Mouse (Mus musculus) urinary bladder, adult 2 months (tissue): ENCODE measurements around the gene Cdon. TPM values are rescaled to one million over a fixed set of nuclear protein-coding genes. Genes with fewer than 3 reads are reported as not detected.

Experiments
- DNase-seq: peaks from one replicate; pipeline ENCODE4 v3.0.0; 2022; ENCODE audit warnings: low spot score
- polyA plus RNA-seq: library from polyadenylated mRNA; depleted of rRNA; stranded (reverse); fragments of >200 nt; gene quantifications from 2 replicates; pipeline ENCODE4 v1.2.3, GENCODE M21; 2012

Cdon gene
- polyA plus RNA-seq, 1 experiment = 14.9 TPM

DNA sequence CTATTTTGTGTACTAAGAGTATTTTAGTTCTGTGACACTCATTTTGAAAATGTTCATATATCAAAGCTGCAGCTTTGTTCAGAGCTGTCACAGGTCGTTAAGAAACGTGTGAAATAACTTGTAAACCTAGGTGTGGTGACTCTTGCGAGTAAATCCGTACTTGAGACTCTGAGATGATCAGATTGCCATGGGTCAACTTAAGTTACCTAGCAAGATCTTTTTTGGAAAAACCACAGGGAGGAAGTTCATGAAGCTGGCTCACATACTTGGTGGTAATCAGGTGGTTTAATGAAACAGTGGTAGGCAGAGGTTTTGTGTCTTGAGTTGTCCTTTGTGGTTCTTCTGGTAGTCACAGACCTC, 72.8 kb downstream of the Cdon start:
- no peak for DNase-seq

DNA sequence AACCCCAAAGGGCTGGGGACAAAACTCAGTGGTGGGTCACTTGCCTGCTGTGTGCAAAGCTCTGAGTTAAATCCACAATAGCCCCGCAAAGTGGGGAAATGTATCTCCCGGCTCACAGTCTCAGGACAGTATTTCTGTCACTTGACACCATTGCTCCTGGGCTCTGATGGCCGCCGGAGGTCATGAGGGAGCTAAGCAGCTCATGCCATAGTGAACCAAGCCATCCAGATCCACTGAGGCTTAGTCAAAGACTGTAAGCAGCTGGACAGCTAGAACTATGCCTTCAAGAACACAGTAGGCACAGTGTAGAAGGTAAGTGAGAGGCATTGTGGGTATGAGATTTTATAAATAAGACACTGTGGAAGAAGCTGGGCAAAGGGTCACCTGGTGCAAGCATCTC, 74.0 kb downstream of the Cdon start:
- no peak for DNase-seq

DNA sequence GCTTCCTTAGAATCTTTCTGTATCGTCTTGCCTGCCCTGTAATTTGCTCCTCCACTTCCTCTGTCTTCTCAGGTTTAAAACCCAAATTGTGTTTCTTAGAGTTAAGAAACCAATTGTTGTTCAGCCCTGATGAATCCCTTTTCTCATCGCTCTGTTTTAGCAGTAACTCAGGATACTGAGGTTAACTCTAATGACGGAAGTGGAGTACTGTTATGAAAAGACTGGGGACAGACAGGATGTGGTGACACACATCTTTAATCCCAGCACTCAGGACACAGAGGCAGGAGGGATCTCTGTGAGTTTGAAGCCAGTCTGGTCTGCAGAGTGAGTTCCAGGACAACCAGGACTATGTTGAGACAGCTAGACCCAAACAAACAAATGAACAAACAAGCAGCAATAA, 74.5 kb downstream of the Cdon start:
- DNase-seq = no peak

- DNase-seq = no peak
Measured at GRCm38 (mm10) chr9:35499946-35500345, 79.0 kb downstream of the Cdon start.

GRCm38 (mm10) chr9:35502361-35503000, 81.6 kb downstream of the Cdon start:
- DNase-seq = no peak

- no peak for DNase-seq
Measured at GRCm38 (mm10) chr9:35508234-35508633, 87.3 kb downstream of the Cdon start.

- no peak for DNase-seq
Measured at GRCm38 (mm10) chr9:35513900-35514299, 93.0 kb downstream of the Cdon start.

GRCm38 (mm10) chr9:35516182-35516581, 95.3 kb downstream of the Cdon start:
- DNase-seq = no peak

- DNase-seq = no peak
Measured at GRCm38 (mm10) chr9:35516711-35517110, 95.8 kb downstream of the Cdon start.

- no peak for DNase-seq
Measured at GRCm38 (mm10) chr9:35518169-35518568, 97.2 kb downstream of the Cdon start, which contains the start of gene Gm1113. Gene Gm1113, minus strand, starts transcription at chr9:35518269.

- DNase-seq = no peak
Measured at GRCm38 (mm10) chr9:35520631-35521348, 99.9 kb downstream of the Cdon start.

DNA sequence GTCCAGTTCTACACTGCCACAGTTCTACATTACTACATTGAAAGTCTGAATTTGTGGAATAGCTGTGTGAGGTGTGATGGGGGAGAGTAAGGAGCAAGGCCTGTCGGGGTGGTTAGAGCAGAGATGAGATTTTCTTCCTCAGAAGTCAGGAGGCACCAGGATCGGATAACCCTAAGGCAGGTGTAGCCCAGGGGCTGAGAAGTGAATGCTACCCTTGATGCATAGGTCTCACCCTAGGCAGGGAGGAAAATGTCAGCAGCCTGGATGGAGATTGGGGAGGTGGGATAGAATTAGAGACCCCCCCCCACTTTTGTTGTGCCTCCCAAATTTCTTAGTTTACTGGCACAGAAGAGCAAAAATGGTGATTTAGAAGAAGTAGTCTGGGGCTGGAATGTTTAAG, 101.3 kb downstream of the Cdon start:
- DNase-seq = no peak

- no peak for DNase-seq
Measured at GRCm38 (mm10) chr9:35522821-35523515, 102.0 kb downstream of the Cdon start.

- no peak for DNase-seq
Measured at GRCm38 (mm10) chr9:35523541-35523940, 102.6 kb downstream of the Cdon start.

GRCm38 (mm10) chr9:35523941-35524411, 103.0 kb downstream of the Cdon start:
- no peak for DNase-seq

DNA sequence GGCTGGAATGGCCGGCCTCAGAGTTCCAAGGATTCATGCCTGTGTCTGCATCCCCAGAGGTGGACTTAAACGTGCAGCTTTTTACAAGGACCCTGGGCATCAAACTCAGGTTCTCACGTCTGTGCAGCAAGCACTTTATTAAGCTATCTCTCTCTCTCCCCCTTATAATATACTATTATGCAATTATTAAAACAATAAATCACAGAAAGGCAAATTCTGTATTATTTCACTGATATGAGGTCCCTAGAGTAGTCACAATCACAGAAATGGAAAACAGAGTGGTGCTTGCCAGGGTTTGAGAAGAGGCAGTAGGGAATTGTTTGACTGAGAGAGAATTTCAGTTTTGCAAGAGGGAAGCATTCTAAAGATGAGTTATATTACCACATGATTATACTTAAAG, 108.2 kb downstream of the Cdon start:
- DNase-seq = no peak

- no peak for DNase-seq
Measured at GRCm38 (mm10) chr9:35529796-35530195, 108.9 kb downstream of the Cdon start.

GRCm38 (mm10) chr9:35533266-35533665, 112.3 kb downstream of the Cdon start:
- DNase-seq = no peak

- DNase-seq = no peak
Measured at GRCm38 (mm10) chr9:35535110-35535509, 114.2 kb downstream of the Cdon start.

DNA sequence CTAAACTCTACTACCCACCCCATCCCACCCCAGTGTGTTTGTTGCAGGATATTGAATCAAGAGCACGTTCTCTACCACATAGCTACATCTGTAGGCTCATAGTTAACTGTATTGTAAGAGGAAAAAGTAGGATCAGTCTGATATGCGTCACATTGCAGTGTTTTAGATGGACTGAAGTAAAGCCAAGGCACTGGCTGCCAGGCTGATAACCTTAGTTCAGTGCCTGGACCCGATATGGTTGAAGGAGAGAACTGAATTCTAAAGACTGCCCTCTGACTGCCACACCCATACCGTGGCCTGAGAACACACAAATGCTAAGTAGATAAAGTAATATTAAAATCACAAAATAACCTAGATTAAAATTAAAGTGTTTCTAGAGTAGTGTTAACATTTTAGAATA, 114.9 kb downstream of the Cdon start:
- no peak for DNase-seq

DNA sequence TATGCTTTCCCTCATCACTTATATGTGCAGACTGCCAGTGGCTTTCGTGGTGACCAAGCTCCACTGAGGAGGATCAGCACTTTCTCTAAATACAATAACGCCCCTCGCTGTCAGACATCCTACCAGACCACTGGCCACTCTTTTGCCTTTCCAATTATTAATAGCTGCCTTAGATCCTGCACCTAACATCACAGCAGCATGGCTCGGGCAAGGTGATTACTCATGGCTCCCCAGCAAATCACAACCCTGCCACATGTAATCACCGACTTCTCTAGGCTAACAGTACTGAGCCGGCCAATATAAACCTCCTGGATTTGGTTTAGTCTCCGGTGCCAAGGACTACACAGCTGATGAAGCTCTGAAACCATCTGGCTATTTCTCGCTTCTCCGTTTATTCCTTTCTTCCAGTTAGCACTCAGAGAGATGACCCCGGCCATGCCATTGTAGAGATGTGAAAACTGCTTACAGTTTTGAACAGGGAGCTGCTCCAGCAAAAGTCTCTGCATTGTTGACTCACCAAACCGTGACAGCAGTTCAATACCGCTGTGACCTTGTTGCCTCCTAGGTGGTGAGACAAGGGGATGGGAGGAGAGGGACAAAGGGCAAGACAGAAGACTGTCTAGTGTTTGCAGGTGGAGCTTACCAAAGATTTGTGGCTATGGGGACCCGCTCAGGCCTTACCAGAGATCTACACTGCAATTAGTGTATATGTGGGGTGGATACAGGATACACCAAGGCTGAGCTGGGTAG, 118.2 kb downstream of the Cdon start:
- DNase-seq = no peak

DNA sequence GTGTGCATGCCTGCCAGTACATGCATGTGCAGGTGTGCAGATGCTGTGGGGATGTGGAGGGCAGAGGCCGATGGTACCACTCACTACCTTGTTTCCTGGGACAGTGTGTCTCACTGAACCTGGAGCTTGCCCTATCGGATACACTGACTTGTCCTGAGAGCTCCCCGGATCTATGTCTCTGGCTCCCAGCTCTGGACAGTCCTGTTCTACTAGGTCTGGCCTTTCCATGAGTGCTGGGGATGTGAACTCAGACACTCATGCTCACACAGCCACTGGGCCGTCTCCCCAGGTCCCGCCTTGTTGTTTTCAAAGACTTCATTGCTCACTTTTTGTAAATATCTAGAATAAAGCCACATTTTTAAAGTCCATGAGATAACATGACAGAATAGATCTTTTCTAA, 120.1 kb downstream of the Cdon start:
- no peak for DNase-seq
